Mouse (Mus musculus) thymus, adult 2 months (tissue): ENCODE results near the gene Trim27. TPM values are rescaled to one million over a fixed set of nuclear protein-coding genes. Genes with fewer than 3 reads are reported as not detected.

Experiments used
- DNase-seq: peaks from one replicate; pipeline ENCODE4 v3.0.0; 2021
- H3K27ac ChIP-seq: fragments of 200-500 bp; 2 replicates; pipeline ENCODE4 v1.5.1; 2012; ENCODE audit warnings: low read length, control low read depth; ENCODE audit not compliant: control insufficient read depth, insufficient read depth
- H3K27me3 ChIP-seq: fragments of 200-500 bp; 2 replicates; pipeline ENCODE4 v1.6.1; 2012; ENCODE audit warnings: mild to moderate bottlenecking, low read length, moderate library complexity, mixed read lengths; ENCODE audit not compliant: control insufficient read depth, insufficient read depth
- H3K36me3 ChIP-seq: fragments of 200-500 bp; 2 replicates; pipeline ENCODE4 v1.6.1; 2012; ENCODE audit warnings: mild to moderate bottlenecking, low read length, moderate library complexity; ENCODE audit not compliant: control insufficient read depth, insufficient read depth
- H3K4me1 ChIP-seq: fragments of 200-500 bp; replicated peaks from 2 replicates; pipeline ENCODE4 v1.6.1; 2012; ENCODE audit warnings: low read length; ENCODE audit not compliant: control insufficient read depth, insufficient read depth
- H3K4me3 ChIP-seq: fragments of 200-500 bp; 2 replicates; pipeline ENCODE4 v1.5.1; 2012; ENCODE audit warnings: mild to moderate bottlenecking, low read length, control low read depth, moderate library complexity; ENCODE audit not compliant: control insufficient read depth, insufficient read depth
- CTCF ChIP-seq: fragments of 200-500 bp; IDR thresholded peaks from 2 replicates; pipeline ENCODE4 v1.5.1; 2012; ENCODE audit warnings: mild to moderate bottlenecking, control low read depth, low read length, moderate library complexity, borderline replicate concordance; ENCODE audit not compliant: control insufficient read depth, poor library complexity, insufficient read depth; ENCODE audit errors: extremely low read depth
- POLR2A ChIP-seq: fragments of 200-500 bp; IDR thresholded peaks from 2 replicates; pipeline ENCODE4 v1.6.1; 2012; ENCODE audit warnings: mild to moderate bottlenecking, low read length, control low read depth, moderate library complexity; ENCODE audit not compliant: control insufficient read depth, poor library complexity, insufficient read depth; ENCODE audit errors: extremely low read depth
- WGBS: fragments of 180-500 bp; shearing (Covaris S2); methylation state at CpG from one replicate; pipeline ENCODE4 v1.1.7; 2018; 5-methylcytosine and 5-hydroxymethylcytosine counted together
- polyA plus RNA-seq: library from polyadenylated mRNA; depleted of rRNA; stranded (reverse); fragments of >200 nt; gene quantifications from 2 replicates; pipeline ENCODE4 v1.2.3, GENCODE M21; 2012

Gene Trim27
- polyA plus RNA-seq, 1 experiment: 131 TPM

DNA sequence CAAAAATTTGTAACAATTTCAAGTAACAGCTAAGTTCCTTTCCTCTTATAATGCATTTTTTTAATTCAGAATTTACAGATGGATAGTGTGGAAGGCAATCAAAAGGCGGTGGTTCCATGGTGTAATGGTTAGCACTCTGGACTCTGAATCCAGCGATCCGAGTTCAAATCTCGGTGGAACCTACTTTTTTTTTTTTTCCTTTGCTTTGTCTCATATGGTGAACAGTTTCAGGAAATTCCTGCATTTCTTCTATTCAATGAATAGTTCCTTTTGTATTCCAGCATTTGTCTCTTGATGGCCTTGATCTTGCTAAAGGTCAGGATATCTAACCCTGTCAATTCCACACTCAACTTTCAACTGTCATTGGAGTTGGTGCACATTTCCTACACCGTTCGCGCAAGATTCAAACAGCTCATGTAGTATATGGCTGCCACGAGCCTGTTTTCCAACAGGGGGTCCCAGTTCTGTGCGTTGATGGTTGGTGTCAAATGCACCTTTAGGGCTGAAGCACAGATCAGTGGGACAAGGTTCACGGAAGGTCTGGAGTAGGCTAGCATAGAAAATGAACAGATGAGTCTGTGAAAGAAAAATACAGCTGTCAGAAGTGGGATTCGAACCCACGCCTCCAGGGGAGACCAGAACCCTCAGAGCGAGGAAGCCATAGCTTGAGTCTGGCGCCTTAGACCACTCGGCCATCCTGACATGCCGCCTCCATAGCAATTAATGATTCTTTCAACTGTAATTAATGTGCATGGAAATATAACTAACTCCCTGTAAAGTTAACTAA is 6.8 kb upstream of the Trim27 start:
- peak overlapping the region; percentile 21; the same call in 1 of the 2 replicates for H3K4me3 ChIP-seq
- DNase-seq: peak; percentile 49
- 3% methylated on average over 16 of the region's 16 CpGs for WGBS

DNA sequence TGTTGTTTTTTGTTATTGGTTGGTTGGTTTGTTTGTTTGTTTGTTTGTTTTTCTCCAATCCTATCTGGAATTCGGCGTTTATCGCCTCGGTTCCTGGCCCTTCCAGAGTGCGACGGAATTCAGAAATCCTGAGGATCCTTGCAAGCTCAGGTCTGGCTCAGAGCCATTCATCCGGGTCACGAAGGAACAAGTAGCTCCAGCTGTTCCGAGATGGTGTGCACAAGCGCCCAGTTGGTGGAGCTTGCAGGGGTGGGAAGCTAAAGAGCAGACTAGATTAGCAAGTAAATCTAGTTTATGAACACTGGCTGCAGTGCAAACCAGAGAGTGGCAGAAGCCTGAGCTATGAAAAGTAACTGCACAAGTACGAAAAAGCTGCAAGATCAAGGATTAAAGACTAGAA is 6.2 kb upstream of the Trim27 start:
- no peak for TF ChIP-seq CTCF
- no peak for TF ChIP-seq POLR2A
- H3K4me3 ChIP-seq: no peak overlapping the region
- no peak overlapping the region for H3K27ac ChIP-seq
- no peaks in the 10 kb centered on the region for H3K36me3 ChIP-seq
- WGBS: 10% methylated on average over 11 of the region's 11 CpGs
- DNase-seq: peak; percentile 14
- H3K4me1 ChIP-seq: peaks cover 7% of the 10 kb centered on the region
- H3K27me3 ChIP-seq: no peaks in the 10 kb centered on the region

More for the DNA sequence above, 6.8 kb upstream of the Trim27 start:
- Histone ChIP-seq H3K27me3 (no peaks in the 10 kb centered on the region), H3K4me1 (peaks cover 7% of the 10 kb centered on the region), H3K27ac (no peak overlapping the region), H3K36me3 (no peaks in the 10 kb centered on the region)
- TF ChIP-seq CTCF (no peak), POLR2A (no peak)

DNA sequence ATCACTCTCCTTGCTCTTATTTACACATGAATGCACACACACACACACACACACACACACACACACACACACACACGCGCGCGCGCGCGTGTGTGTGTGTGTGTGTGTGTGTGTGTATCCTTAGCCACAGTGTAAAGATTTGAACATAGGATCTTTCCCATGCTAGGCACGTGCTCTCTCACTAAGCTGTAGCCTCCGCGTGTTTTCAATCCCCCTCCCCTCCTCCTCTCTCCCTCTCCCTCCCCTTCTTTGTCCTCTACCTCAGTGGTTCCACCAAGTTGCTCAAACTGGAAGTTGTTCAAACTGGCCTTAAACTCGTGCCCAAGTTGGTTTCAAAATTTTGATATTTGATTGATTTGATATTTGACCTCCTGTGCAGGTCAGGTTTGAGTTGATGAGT is 2.5 kb upstream of the Trim27 start:
- 90% methylated on average over 11 of the region's 11 CpGs for WGBS
- TF ChIP-seq CTCF (no peak), POLR2A (no peak)
- Histone ChIP-seq H3K4me1 (peaks cover 10% of the 10 kb centered on the region), H3K27me3 (no peaks in the 10 kb centered on the region), H3K27ac (no peak overlapping the region), H3K4me3 (no peak overlapping the region), H3K36me3 (no peaks in the 10 kb centered on the region; the same call in 1 of the 2 replicates)
- DNase-seq: no peak

DNA sequence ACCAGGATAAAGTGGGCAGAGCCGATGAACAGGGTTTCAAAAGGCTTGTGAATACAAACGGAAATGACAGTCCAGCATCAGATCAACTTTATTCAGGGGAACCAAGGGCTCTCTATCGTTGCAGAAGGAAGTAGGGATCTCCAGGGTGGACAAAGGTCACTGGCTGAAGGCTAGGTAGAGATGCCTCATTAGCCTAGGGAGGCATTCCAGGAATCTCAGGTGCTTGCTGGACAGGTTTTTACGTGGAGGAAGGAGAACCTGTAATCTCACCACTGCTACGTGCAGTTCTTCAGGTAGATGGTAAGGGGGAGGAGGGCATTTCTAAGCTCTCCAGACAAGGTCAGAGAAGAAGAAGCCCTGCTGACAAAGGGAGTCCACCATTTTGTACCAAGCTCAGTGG is 1.6 kb upstream of the Trim27 start:
- TF ChIP-seq CTCF: no peak
- TF ChIP-seq POLR2A: no peak
- H3K27ac ChIP-seq: no peak overlapping the region
- peaks cover 13% of the 10 kb centered on the region for H3K4me1 ChIP-seq
- no peak overlapping the region for H3K4me3 ChIP-seq
- no peaks in the 10 kb centered on the region for H3K27me3 ChIP-seq
- no peak for DNase-seq
- peaks cover 5% of the 10 kb centered on the region; the same call in 1 of the 2 replicates for H3K36me3 ChIP-seq
- 86% methylated on average over 5 of the region's 5 CpGs for whole genome bisulfite sequencing

DNA sequence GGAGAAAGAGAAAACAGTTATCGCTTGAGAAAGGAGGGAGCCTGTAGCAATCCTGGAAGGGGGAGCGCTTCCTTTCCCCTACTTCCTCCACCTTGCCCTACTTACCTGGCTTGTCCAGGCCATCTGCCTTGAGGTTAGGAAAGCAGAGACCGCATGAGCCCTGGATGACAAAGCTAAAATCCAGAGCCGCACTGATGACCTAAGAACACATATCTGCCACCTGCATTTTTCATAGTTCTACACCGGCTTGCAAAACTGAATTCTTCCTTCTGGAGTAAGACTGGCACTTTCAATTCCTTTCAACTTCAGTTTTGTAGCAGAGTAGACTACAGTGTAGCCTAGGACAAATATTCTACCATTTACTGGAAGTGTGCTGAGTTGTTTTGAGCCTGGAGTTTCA is 881 bp upstream of the Trim27 start:
- 51% methylated on average over 5 of the region's 5 CpGs for WGBS
- Histone ChIP-seq H3K27me3 (no peaks in the 10 kb centered on the region), H3K4me1 (peaks cover 12% of the 10 kb centered on the region), H3K27ac (no peak overlapping the region), H3K4me3 (no peak overlapping the region), H3K36me3 (peaks cover 10% of the 10 kb centered on the region; the same call in 1 of the 2 replicates)
- no peak for DNase-seq
- no peak for TF ChIP-seq POLR2A
- TF ChIP-seq CTCF: no peak

DNA sequence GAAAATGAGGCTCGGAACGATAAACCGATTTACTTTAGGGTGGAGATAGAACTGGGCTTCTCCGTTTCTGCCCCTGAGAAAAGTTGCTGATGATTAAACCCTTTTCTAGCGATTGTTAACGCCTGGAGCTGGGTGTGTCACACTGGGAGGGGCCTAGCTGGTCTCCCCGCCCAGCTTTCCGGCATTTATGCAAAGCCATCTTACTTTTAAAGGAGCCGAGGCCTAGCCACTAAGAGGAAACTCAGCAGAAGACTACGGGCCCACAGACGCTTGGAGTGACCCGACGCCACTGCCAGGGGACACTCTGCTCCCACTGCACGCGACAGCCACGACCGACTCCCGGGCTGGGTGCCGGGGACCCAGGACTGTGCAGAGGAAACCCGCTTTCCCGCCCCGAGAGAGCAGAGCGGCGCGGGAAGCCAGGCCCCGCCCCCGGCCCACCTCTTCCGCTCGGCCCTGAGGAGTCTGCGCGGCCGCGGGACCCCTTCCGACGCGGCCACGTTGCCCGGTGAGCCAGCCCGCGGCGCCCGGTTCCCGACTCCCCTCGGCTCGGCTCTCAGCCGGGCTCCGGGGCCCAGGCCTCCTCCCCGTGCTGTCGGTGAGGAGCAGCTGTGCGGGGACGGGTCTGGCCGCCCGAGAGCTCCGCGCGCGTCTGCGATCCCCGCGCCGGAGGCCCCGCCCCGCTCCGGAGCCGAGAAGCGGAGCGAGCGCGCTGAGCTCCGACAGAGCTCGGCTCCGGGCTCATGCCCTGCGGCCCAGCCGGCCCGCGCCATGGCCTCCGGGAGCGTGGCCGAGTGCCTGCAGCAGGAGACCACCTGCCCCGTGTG is 692 bp downstream of the Trim27 start:
- peak; percentile 17; the same call in 1 of the 2 replicates for TF ChIP-seq CTCF
- TF ChIP-seq POLR2A: peak; percentile 82; the same call in 1 of the 2 replicates
- H3K36me3 ChIP-seq: peaks cover 20% of the 10 kb centered on the region
- peak overlapping the region; percentile 81 for H3K27ac ChIP-seq
- peak overlapping the region; percentile 93 for H3K4me3 ChIP-seq
- DNase-seq: peak; percentile 87
- peaks cover 12% of the 10 kb centered on the region for H3K4me1 ChIP-seq
- H3K27me3 ChIP-seq: no peaks in the 10 kb centered on the region
- WGBS: 1% methylated on average over 80 of the region's 80 CpGs
